Mouse (Mus musculus) testis, adult 2 months (tissue): ENCODE results near the gene Irf6.
A peak's percentile ranks its signal among the peaks of the same experiment; 100 is the strongest.

Experiments used
- CTCF ChIP-seq: fragments of 200-500 bp; IDR thresholded peaks from 2 replicates; pipeline ENCODE4 v1.5.1; 2012; ENCODE audit warnings: low read depth, mild to moderate bottlenecking, inconsistent platforms, low read length, moderate library complexity; ENCODE audit not compliant: control insufficient read depth, insufficient read depth, insufficient replicate concordance
- POLR2A ChIP-seq: fragments of 200-500 bp; IDR thresholded peaks from 2 replicates; pipeline ENCODE4 v1.6.1; 2012; ENCODE audit warnings: low read depth, mild to moderate bottlenecking, inconsistent platforms, low read length, moderate library complexity; ENCODE audit not compliant: control insufficient read depth

- TF ChIP-seq CTCF (peak; percentile 76; the same call in 1 of the 2 replicates), POLR2A (no peak)
Measured at GRCm38 (mm10) chr1:193208178-193208577, 55.3 kb downstream of the Irf6 start.
